8 mouse cellular contexts compared by ENCODE assay signal in genomic region chr9:21029291-21030054, GRCm38 (mm10). TPM values are rescaled to one million over a fixed set of nuclear protein-coding genes. Genes with fewer than 3 reads are reported as not detected.
DNase-seq lines count a peak whose midpoint lies in the region; ATAC-seq and TF ChIP-seq lines count a peak whose summit lies in the region.

TSS of gene Icam4 (plus strand) at chr9:21029373.

- DNase-seq in CD4-positive helper T cell, adult 2 months (ENCODE audit: low read depth, low spot score): peak; percentile 77
- peak; percentile 89 to 91 for DNase-seq in adrenal gland, postnatal 36 days
- peak; percentile 76 for DNase-seq in embryonic facial prominence, embryonic 14.5 days (ENCODE audit: low spot score)
- DNase-seq in kidney, postnatal 10 days: peak; percentile 91
- peak; percentile 90 for DNase-seq in liver, postnatal 0 days
- DNase-seq in thymus, adult 2 months: peak; percentile 79

- H3K4me3 ChIP-seq in embryonic facial prominence, embryonic 14.5 days (ENCODE audit: low read depth, low read length): peak within 1 kb of the TSS; percentile 52
- H3K4me3 ChIP-seq in heart, embryonic 13.5 days: peak within 1 kb of the TSS; percentile 60
- H3K4me3 ChIP-seq in liver, postnatal 0 days (ENCODE audit: low read depth, low read length): peak within 1 kb of the TSS; percentile 55
- H3K4me3 ChIP-seq in neural tube, embryonic 12.5 days: peak within 1 kb of the TSS; percentile 25
- peak within 1 kb of the TSS; percentile 17 for H3K4me3 ChIP-seq in thymus, adult 2 months (ENCODE audit: control insufficient read depth, insufficient read depth, low read length)

- no peaks in the 10 kb centered on the region for H3K36me3 ChIP-seq in embryonic facial prominence, embryonic 14.5 days (ENCODE audit: control insufficient read depth, insufficient read depth, low read length)
- no peaks in the 10 kb centered on the region for H3K36me3 ChIP-seq in heart, embryonic 13.5 days
- H3K36me3 ChIP-seq in liver, postnatal 0 days (replicated peaks; ENCODE audit: insufficient read depth, low read length): peaks cover 26% of the 10 kb centered on the region
- no peaks in the 10 kb centered on the region for H3K36me3 ChIP-seq in neural tube, embryonic 12.5 days
- no peaks in the 10 kb centered on the region for H3K36me3 ChIP-seq in thymus, adult 2 months (ENCODE audit: control insufficient read depth, insufficient read depth, low read length)

- peak; percentile 97 for TF ChIP-seq CTCF in liver, postnatal 0 days (IDR thresholded peaks at IDR 0.05; ENCODE audit: low read depth)
- TF ChIP-seq CTCF in thymus, adult 2 months (IDR thresholded peaks at IDR 0.05; ENCODE audit: borderline replicate concordance, control insufficient read depth, extremely low read depth, insufficient read depth, low read length, poor library complexity): peak; percentile 91

- peak within 1 kb of the TSS; percentile 73 for H3K4me2 ChIP-seq in embryonic facial prominence, embryonic 14.5 days (ENCODE audit: low read depth, low read length)
- peak within 1 kb of the TSS; percentile 98 for H3K4me2 ChIP-seq in heart, embryonic 13.5 days
- peak within 1 kb of the TSS; percentile 98 for H3K4me2 ChIP-seq in liver, postnatal 0 days (ENCODE audit: low read depth, low read length)
- H3K4me2 ChIP-seq in neural tube, embryonic 12.5 days (replicated peaks): peak within 1 kb of the TSS; percentile 84

- ATAC-seq in embryonic facial prominence, embryonic 14.5 days (ENCODE audit: low read depth): no peak
- peak; percentile 40; the same call in 1 of the 2 replicates for ATAC-seq in heart, embryonic 13.5 days (ENCODE audit: extremely low read depth, insufficient number of reproducible peaks, low FRiP score, low TSS enrichment)
- peak; percentile 81 for ATAC-seq in liver, postnatal 0 days
- no peak for ATAC-seq in neural tube, embryonic 12.5 days (ENCODE audit: low FRiP score, low read depth)

- no peaks in the 10 kb centered on the region for H3K9me3 ChIP-seq in embryonic facial prominence, embryonic 14.5 days (ENCODE audit: control insufficient read depth, low read length)
- H3K9me3 ChIP-seq in heart, embryonic 13.5 days: no peaks in the 10 kb centered on the region
- no peaks in the 10 kb centered on the region for H3K9me3 ChIP-seq in liver, postnatal 0 days (ENCODE audit: low read length)
- no peaks in the 10 kb centered on the region for H3K9me3 ChIP-seq in neural tube, embryonic 12.5 days

- peak; percentile 94 for TF ChIP-seq EP300 in liver, postnatal 0 days (IDR thresholded peaks at IDR 0.05; ENCODE audit: low read depth)

- WGBS in embryonic facial prominence, embryonic 14.5 days: 2% methylated on average over 37 of the region's 37 CpGs
- WGBS in heart, embryonic 13.5 days: under 1% methylated on average over 37 of the region's 37 CpGs
- WGBS in liver, postnatal 0 days (ENCODE audit: insufficient replicate concordance): 1% methylated on average over 37 of the region's 37 CpGs
- WGBS in neural tube, embryonic 12.5 days: 2% methylated on average over 37 of the region's 37 CpGs
- 4% methylated on average over 37 of the region's 37 CpGs for WGBS in thymus, adult 2 months

- H3K27ac ChIP-seq in embryonic facial prominence, embryonic 14.5 days (replicated peaks; ENCODE audit: low read depth, low read length): no peak within 1 kb of the TSS
- peak within 1 kb of the TSS; percentile 33; the same call in 1 of the 2 replicates for H3K27ac ChIP-seq in heart, embryonic 13.5 days (replicated peaks)
- peak within 1 kb of the TSS; percentile 87 for H3K27ac ChIP-seq in liver, postnatal 0 days (ENCODE audit: low read depth)
- no peak within 1 kb of the TSS for H3K27ac ChIP-seq in neural tube, embryonic 12.5 days
- H3K27ac ChIP-seq in thymus, adult 2 months (ENCODE audit: control insufficient read depth, insufficient read depth, low read length): no peak within 1 kb of the TSS

- TF ChIP-seq POLR2A in thymus, adult 2 months (IDR thresholded peaks at IDR 0.05; ENCODE audit: control insufficient read depth, extremely low read depth, insufficient read depth, low read length, poor library complexity): no peak

- peak within 1 kb of the TSS; percentile 40; the same call in 1 of the 2 replicates for H3K9ac ChIP-seq in embryonic facial prominence, embryonic 14.5 days (ENCODE audit: low read depth, low read length)
- peak within 1 kb of the TSS; percentile 75 for H3K9ac ChIP-seq in heart, embryonic 13.5 days
- peak within 1 kb of the TSS; percentile 71 for H3K9ac ChIP-seq in liver, postnatal 0 days (replicated peaks)
- H3K9ac ChIP-seq in neural tube, embryonic 12.5 days: peak within 1 kb of the TSS; percentile 33; the same call in 1 of the 2 replicates

- H3K27me3 ChIP-seq in embryonic facial prominence, embryonic 14.5 days (replicated peaks; ENCODE audit: control insufficient read depth, insufficient read depth, low read length): peaks cover 54% of the 10 kb centered on the region
- peaks cover 79% of the 10 kb centered on the region for H3K27me3 ChIP-seq in heart, embryonic 13.5 days (replicated peaks)
- peaks cover 31% of the 10 kb centered on the region for H3K27me3 ChIP-seq in liver, postnatal 0 days (ENCODE audit: insufficient read depth, low read length)
- peaks cover 65% of the 10 kb centered on the region for H3K27me3 ChIP-seq in neural tube, embryonic 12.5 days (replicated peaks)
- H3K27me3 ChIP-seq in thymus, adult 2 months (ENCODE audit: control insufficient read depth, insufficient read depth, low read length): peaks cover 17% of the 10 kb centered on the region

- peaks cover 33% of the 10 kb centered on the region for H3K4me1 ChIP-seq in embryonic facial prominence, embryonic 14.5 days (ENCODE audit: control insufficient read depth, insufficient read depth, low read length)
- peaks cover 51% of the 10 kb centered on the region for H3K4me1 ChIP-seq in heart, embryonic 13.5 days
- H3K4me1 ChIP-seq in liver, postnatal 0 days (ENCODE audit: insufficient read depth): peaks cover 54% of the 10 kb centered on the region
- H3K4me1 ChIP-seq in neural tube, embryonic 12.5 days: peaks cover 49% of the 10 kb centered on the region
- H3K4me1 ChIP-seq in thymus, adult 2 months (replicated peaks; ENCODE audit: control insufficient read depth, insufficient read depth, low read length): peaks cover 39% of the 10 kb centered on the region

RNA-seq across cellular contexts. Expression of gene Icam4, which starts in this region (rescaled TPM):
- 1 to 10 TPM; 1.9 to 2.8 TPM for total RNA-seq in adrenal gland, postnatal 36 days (2021)
- 0.65 and 0.69 TPM in 2 replicates for polyA plus RNA-seq in embryonic facial prominence, embryonic 14.5 days (2014; fragmentation: Nextera tagmentation; extraction: Ambion mirVana)
- 3.1 and 8.3 TPM in 2 replicates for polyA plus RNA-seq in heart, embryonic 13.5 days (2015; fragmentation: Nextera tagmentation; extraction: Ambion mirVana)
- 57.7 and 58.5 TPM in 2 replicates for polyA plus RNA-seq in liver, postnatal 0 days (2015; fragmentation: Nextera tagmentation; extraction: Ambion mirVana)
- 1.6 and 2.1 TPM in 2 replicates for polyA plus RNA-seq in neural tube, embryonic 12.5 days (2016; fragmentation: Nextera tagmentation; extraction: Ambion mirVana)
- 0.26 and 0.71 TPM in 2 replicates for polyA plus RNA-seq in thymus, adult 2 months (2012; rRNA removed)

Comparison
In these comparisons a context has a peak if more than half of its experiments do, and no peak if none do; other contexts are left out.
1. Peak in DNase-seq, H3K4me3 ChIP-seq, H3K9ac ChIP-seq and H3K4me2 ChIP-seq in embryonic facial prominence, embryonic 14.5 days; RNA of the gene not detected or under 1 TPM.
2. Peak in DNase-seq and H3K4me3 ChIP-seq in thymus, adult 2 months; RNA of the gene not detected or under 1 TPM.
3. ATAC-seq: peak in heart, embryonic 13.5 days (single experiment) and liver, postnatal 0 days (single experiment); none in embryonic facial prominence, embryonic 14.5 days (single experiment) and neural tube, embryonic 12.5 days (single experiment).
4. H3K27ac ChIP-seq: peak in heart, embryonic 13.5 days (single experiment) and liver, postnatal 0 days (single experiment); none in embryonic facial prominence, embryonic 14.5 days (single experiment), neural tube, embryonic 12.5 days (single experiment) and thymus, adult 2 months (single experiment).
5. Peak in every context shown above with its lines, with median percentiles within 50 percentile points of each other: DNase-seq, H3K4me2 ChIP-seq, H3K4me3 ChIP-seq and H3K9ac ChIP-seq.